Mouse (Mus musculus) E14TG2a.4 (cell line): ENCODE data around the gene Dis3l.

Experiments used
- H3K27me3 ChIP-seq: 2 replicates; pipeline ENCODE4 v1.6.1; 2014; ENCODE audit warnings: low read length, control low read depth; ENCODE audit not compliant: insufficient read depth
- H3K36me3 ChIP-seq: 2 replicates; pipeline ENCODE4 v1.6.1; 2014; ENCODE audit warnings: low read length, control low read depth; ENCODE audit not compliant: insufficient read depth
- H3K4me1 ChIP-seq: replicated peaks from 2 replicates; pipeline ENCODE4 v1.6.1; 2014; ENCODE audit warnings: low read depth, low read length, control low read depth
- H3K4me3 ChIP-seq: replicated peaks from 2 replicates; pipeline ENCODE4 v1.5.1; 2014; ENCODE audit warnings: mild to moderate bottlenecking, low read length
- H3K9me3 ChIP-seq: 2 replicates; pipeline ENCODE4 v1.6.1; 2014; ENCODE audit warnings: low read length, control low read depth
- CTCF ChIP-seq: conservative IDR thresholded peaks from 2 replicates; pipeline ENCODE4 v1.5.1; 2014; ENCODE audit warnings: low read length
- NANOG ChIP-seq: IDR thresholded peaks from 2 replicates; pipeline ENCODE4 v1.6.1; 2014; ENCODE audit warnings: borderline replicate concordance, low read length, mixed read lengths
- POU5F1 ChIP-seq: IDR thresholded peaks from 2 replicates; pipeline ENCODE4 v1.6.1; 2014; ENCODE audit warnings: low read length, borderline replicate concordance

Dis3l gene

GRCm38 (mm10) chr9:64341254-64341566 is at the start of gene Dis3l:
TSS of gene Dis3l (minus strand) at chr9:64341288.
- peaks cover 10% of the 10 kb centered on the region; the same call in 1 of the 2 replicates for H3K27me3 ChIP-seq
- peaks cover 4% of the 10 kb centered on the region for H3K36me3 ChIP-seq
- H3K4me1 ChIP-seq = peaks cover 43% of the 10 kb centered on the region
- H3K9me3 ChIP-seq = no peaks in the 10 kb centered on the region
- TF ChIP-seq NANOG = no peak
- no peak for TF ChIP-seq POU5F1
- no peak for TF ChIP-seq CTCF
- peak within 1 kb of the TSS; percentile 84 for H3K4me3 ChIP-seq

- Histone ChIP-seq H3K27me3 (peaks cover 30% of the 10 kb centered on the region), H3K9me3 (no peaks in the 10 kb centered on the region), H3K4me1 (peaks cover 88% of the 10 kb centered on the region), H3K36me3 (no peaks in the 10 kb centered on the region; the same call in 1 of the 2 replicates), H3K4me3 (peak overlapping the region; percentile 27; the same call in 1 of the 2 replicates)
- TF ChIP-seq CTCF = no peak
- no peak for TF ChIP-seq POU5F1
- no peak for TF ChIP-seq NANOG
Measured at GRCm38 (mm10) chr9:64389576-64390292, 48.6 kb upstream of the Dis3l start.

- no peaks in the 10 kb centered on the region for H3K9me3 ChIP-seq
- H3K4me1 ChIP-seq = peaks cover 87% of the 10 kb centered on the region
- H3K4me3 ChIP-seq = peak overlapping the region; percentile 88
- H3K36me3 ChIP-seq = no peaks in the 10 kb centered on the region
- TF ChIP-seq NANOG (no peak), POU5F1 (no peak), CTCF (no peak)
- peaks cover 44% of the 10 kb centered on the region for H3K27me3 ChIP-seq
Measured at GRCm38 (mm10) chr9:64386466-64387211, 45.6 kb upstream of the Dis3l start.

GRCm38 (mm10) chr9:64385511-64386465 is 44.7 kb upstream of the Dis3l start, which contains the start of gene Megf11:
TSS of gene Megf11 (plus strand) at chr9:64385626.
- H3K36me3 ChIP-seq = no peaks in the 10 kb centered on the region
- H3K27me3 ChIP-seq = peaks cover 44% of the 10 kb centered on the region
- H3K9me3 ChIP-seq = peaks cover 7% of the 10 kb centered on the region; the same call in 1 of the 2 replicates
- TF ChIP-seq NANOG = no peak
- peak within 1 kb of the TSS; percentile 88 for H3K4me3 ChIP-seq
- H3K4me1 ChIP-seq = peaks cover 81% of the 10 kb centered on the region

- peaks cover 64% of the 10 kb centered on the region for H3K4me1 ChIP-seq
- no peak for TF ChIP-seq NANOG
- no peak for TF ChIP-seq POU5F1
- TF ChIP-seq CTCF = no peak
- H3K36me3 ChIP-seq = no peaks in the 10 kb centered on the region
- peaks cover 17% of the 10 kb centered on the region for H3K9me3 ChIP-seq
- no peak overlapping the region for H3K4me3 ChIP-seq
- peaks cover 44% of the 10 kb centered on the region for H3K27me3 ChIP-seq
Measured at GRCm38 (mm10) chr9:64383021-64383788, 42.1 kb upstream of the Dis3l start.

DNA sequence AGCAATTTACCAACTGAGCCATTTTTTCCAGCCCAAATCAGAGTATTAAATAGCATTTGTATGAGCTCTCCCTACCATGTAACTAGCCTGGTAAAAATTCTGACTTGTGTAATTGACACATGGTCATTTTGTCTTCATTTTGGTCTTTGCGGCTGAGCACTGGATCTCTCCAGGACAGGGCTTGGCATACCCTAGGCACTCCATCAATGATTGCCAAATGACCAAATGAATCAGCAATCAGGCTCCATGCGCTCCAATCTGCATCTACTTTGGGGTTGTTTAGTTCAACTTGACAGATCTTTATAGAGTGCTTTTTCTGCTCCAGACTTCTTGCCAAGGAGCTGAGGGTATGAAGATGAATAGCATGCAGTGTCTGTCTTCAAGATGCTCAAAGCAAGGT is 35.3 kb upstream of the Dis3l start:
- Histone ChIP-seq H3K4me3 (no peak overlapping the region), H3K9me3 (peaks cover 16% of the 10 kb centered on the region), H3K36me3 (no peaks in the 10 kb centered on the region), H3K4me1 (peaks cover 19% of the 10 kb centered on the region), H3K27me3 (peaks cover 21% of the 10 kb centered on the region)
- TF ChIP-seq POU5F1 = no peak
- TF ChIP-seq CTCF = no peak
- TF ChIP-seq NANOG = no peak

DNA sequence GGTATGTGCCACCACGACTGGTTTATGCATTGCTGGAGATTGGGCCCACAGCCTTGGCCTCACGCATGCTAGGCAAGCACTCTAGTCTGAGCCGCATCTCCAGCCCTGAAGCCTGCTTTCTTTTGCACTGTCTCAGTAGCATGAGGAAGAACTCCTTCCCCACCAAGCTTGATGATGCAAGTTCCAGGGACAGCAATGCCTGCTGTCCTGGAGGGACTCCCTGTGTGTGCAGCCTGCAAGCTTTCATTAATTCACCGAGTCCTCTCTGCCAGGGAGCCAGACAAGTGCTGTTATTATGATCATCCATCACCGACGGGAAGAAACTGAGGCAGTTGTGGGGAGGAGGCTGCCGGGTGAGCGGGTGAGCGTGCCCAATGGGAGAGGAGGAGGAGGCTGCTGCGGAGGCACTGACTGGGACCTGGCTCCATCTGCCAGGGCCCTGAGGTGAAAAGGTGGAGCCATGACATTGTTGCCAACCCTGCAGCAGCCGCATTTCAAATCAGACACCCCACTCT is 30.3 kb upstream of the Dis3l start:
- H3K4me3 ChIP-seq = no peak overlapping the region

More for the DNA sequence above, 30.3 kb upstream of the Dis3l start:
- Histone ChIP-seq H3K4me1 (peaks cover 13% of the 10 kb centered on the region), H3K36me3 (no peaks in the 10 kb centered on the region), H3K9me3 (no peaks in the 10 kb centered on the region), H3K27me3 (peaks cover 29% of the 10 kb centered on the region)
- TF ChIP-seq POU5F1 (no peak), NANOG (no peak), CTCF (no peak)
